Mouse (Mus musculus) layer of hippocampus, adult 9-11 months (tissue): ENCODE measurements around the gene Gm37419.

Experiments used
- DNase-seq: peaks from one replicate; pipeline ENCODE4 v3.0.0; 2022

Gm37419 gene

GRCm38 (mm10) chr16:23980201-23980870, 7.9 kb upstream of the Gm37419 start:
- no peak for DNase-seq

DNA sequence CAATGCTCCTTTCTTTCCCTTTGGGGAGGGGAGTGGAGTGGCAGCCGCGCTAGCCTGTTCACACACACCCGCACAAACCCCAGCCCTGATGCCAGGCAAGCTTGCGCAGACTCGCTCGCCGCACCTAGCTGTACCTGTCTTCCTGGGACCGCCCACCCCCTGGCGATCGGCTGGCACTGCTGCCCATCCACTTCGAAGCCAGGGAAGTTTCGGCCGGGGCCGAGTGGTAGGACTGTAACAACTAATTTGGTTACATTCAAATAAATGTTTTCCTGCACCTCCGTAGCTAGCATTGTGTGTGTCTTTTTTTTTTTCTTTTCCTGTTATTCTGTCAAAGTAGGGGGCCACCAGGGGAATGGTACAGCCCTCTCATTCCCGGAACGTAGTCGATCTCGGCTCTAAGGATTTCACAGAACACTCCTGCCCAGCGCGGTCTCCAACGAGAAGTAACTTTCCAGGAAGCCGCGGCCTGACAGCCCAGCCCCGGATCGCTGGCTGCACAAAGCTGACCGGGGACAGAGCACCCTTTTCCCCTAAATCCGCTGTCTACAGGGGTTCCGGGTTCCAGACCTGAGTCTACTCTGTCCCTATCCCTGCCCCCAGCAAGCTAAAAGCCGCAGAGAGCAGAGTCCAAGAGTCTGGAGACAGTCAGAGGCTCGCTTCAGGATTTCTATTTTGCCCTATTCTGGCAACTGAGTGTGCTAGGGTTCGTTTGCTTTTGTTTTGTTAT, 7.1 kb upstream of the Gm37419 start:
- no peak for DNase-seq

DNA sequence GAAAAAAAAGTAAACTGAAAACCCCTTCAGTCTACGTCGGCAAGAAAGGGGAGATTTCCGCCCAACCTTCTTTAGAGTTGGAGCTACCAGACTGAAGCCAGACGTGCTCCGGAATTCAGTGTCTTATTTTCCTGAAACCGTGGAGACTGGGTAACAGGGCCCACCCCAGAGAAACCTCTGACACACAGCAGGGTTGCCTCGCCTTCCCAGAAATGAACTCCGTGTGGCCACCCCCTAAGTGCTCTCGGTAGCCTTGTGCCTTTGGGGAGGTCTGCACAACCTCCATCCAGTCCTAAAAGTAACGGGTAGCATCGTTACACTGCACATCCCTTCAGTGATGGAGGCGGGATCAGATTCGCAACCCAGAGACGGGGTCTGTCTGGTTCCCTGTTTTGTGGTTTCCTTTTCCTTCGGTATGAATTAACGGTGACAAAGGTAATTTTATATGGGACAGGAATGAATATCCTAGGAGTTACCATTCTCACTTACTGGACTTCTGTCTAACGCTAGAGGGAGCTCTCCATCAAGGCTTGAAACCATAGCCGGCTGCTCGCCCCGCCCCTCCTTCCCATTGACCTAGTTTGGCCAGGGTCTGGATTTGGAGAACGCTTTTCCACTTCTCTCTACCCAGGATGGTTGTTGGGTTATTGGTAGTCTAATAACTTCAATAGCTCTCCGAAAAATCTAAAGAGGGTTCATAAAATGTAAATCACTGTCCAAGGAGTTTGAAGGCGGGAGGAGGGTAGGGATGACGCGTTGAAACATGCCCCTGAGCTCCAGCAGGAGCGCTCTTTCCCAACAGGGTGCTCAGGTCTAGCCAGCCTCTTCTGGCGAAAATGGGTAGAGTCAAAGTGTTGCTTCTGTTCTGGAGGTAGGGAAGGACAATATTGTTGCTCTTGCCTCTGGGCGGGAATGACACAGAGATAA, 6.1 kb upstream of the Gm37419 start:
- peak; percentile 75 for DNase-seq

GRCm38 (mm10) chr16:23982891-23983588, 5.2 kb upstream of the Gm37419 start:
- DNase-seq = peak; percentile 74

DNA sequence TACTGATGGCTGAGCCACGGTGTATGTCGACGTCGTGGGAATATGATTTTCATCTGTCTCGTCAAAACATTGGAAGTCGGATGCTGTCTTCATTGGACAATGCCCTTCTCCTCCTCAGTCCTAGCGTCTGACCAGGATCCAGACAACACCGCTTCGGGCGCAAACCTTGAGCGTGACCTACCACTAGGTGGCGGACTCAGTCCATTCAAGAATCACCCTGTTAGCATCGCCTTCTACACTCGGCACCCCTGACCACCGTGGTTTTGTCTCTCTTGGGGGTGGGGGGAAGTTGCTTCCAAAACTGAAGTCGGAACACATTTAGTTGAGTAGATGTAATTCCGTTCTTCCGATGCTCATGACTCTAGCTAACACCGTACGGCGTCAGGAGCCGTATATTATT, 4.1 kb upstream of the Gm37419 start:
- peak; percentile 82 for DNase-seq

GRCm38 (mm10) chr16:23984760-23985466, 3.4 kb upstream of the Gm37419 start:
- DNase-seq = no peak

- DNase-seq = no peak
These were observed 2.8 kb upstream of the Gm37419 start for GRCm38 (mm10) chr16:23985467-23985861.

GRCm38 (mm10) chr16:23986176-23986575, 2.1 kb upstream of the Gm37419 start:
- DNase-seq = no peak

GRCm38 (mm10) chr16:23986871-23987270, 1.4 kb upstream of the Gm37419 start:
- DNase-seq = no peak

GRCm38 (mm10) chr16:23987341-23988156, 733 bp upstream of the Gm37419 start:
- no peak for DNase-seq

GRCm38 (mm10) chr16:23988157-23988465, 171 bp upstream of the Gm37419 start:
- no peak for DNase-seq

DNA sequence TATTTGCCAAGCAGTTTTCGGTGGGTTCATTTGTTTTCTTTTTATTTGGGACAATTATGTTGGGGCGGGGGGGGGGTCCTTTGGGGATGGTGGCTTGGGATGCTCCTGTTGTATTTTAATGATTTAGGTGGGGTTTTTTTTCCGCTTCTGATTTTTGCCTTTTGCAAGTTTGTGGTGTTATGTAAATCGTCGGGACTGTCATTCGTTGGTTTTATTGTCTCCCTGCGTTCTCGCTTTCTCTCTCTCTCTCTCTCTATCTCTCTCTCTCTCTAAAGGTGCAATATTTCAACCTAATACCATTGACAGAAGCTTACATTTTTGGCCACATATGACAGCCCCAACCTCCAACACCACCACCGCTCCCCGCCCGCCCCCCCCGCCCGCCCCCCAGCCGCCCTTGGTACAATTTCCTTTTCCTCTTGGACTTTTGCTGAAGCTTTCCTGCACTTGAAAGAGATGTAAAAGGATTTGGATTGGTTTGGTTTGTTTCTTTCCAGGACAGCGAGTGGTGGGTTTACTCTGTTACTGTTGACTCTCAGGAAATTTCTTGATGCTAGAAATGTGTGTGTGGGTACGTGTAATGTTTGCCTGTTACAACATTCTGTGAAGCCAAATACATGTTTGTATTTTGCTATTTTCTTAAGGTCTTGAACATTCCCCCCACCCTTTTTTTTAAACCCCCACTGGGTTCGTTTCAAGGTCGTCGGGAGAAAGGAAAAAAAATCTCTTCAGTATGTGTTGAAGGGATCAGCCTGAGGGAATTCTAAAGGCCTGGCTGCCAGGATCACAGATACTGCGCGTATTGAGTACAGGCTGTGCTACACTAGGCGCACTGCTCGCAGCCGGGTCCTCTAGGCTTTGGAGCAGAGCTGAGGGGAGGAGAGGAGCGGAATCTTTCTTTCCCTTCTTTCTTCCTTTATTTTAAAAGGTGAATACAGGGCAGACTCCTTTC, 1.2 kb downstream of the Gm37419 start:
- DNase-seq = peak; percentile 49

- DNase-seq = no peak
These were observed 2.1 kb downstream of the Gm37419 start for GRCm38 (mm10) chr16:23990161-23990970.

DNA sequence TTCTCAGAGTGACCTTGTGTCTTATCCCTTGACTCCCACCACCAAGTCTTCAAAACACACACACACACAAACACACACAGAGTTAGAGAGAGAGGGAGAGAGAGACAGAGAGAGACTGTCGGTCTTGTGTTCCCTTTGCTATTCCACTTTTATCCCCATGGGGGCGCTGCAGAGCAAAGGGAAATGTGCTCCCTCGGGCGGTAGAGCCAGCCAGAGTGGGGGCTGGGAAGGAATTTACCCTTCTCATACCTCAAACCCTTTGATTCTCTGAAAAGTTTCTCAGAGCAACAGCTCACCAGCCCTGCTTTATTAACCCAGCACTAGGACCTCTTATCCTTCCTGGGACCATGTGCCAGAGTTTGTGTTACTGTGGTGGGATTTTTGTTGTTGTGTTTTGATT, 2.9 kb downstream of the Gm37419 start:
- DNase-seq = peak; percentile 82

DNA sequence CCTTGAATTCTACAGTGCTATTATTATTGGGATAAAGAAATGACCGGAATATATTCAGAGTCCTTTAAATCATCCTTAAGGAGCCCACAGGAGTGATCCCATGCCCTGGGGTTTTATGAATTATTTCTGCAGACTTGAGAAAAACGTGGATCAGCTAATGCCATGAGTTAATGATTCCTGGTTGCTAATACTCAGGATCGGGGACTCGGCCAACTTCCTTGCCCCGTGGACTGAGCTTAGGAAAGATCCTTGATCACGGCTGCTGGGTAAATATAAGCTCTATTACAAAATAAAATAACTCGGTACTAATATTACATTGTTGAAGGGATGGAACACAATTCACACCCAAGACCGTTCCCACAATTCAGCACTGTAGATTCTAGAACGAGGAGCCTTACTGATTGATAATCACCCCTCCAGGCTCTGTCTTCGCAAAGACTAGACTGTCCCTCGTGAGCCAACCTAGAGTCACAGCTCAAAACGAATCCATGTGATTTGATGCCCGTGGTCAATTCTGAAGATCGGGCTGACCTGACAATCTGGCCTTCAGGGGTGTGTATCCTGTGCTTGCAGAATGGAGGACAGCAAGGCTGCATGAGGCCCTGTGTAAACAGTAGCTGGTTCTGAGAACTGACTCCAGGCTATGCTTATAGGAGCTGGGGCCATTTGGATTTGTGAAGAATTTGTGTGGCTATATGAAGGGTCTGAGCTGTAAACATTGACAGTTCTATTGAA, 3.7 kb downstream of the Gm37419 start:
- DNase-seq = no peak

DNA sequence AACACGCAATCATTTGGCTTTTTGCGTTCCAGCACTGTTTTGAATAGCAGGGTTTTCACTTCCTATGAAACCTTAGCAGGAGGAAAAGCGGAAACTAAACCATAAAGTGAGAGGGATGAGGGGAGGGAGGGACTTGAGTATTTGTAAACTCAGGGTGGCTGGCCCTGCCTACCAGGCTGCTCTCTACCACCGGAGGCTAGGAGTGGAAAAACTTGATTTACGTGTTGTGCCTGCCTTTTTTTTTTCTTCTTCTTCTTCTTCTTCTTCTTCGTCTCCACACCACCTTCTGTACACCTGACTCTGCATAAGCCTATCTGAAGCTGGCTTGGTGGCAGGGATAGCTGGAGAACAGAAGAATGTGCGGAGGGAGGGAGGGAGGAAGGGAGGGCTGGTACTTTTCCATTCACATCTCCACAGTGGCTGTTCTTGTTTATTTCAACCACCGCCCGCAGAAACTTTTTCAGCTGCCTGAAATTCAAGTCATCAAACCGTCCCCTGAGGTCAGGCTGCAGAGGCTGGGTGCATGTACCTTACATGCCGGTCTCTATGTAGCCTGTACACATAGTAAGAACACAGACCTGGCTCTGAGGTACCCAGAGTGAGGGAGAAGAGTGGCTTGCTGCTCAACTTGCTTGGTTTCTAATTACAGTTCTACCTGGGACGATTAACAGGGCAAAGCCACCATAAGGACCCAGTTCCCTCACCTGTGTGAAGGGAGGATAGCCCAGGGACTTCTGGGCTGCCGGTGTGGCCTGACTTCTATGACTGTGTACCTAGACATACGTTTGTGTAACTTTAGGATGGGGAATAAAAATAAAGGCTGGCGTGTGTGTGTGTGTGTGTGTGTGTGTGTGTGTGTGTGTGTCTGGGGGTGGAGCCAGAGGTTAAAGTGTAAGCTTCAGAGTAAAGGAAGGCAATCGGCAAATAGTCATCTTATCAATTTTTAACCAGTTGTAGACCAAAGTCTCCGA, 5.4 kb downstream of the Gm37419 start:
- DNase-seq = no peak

DNA sequence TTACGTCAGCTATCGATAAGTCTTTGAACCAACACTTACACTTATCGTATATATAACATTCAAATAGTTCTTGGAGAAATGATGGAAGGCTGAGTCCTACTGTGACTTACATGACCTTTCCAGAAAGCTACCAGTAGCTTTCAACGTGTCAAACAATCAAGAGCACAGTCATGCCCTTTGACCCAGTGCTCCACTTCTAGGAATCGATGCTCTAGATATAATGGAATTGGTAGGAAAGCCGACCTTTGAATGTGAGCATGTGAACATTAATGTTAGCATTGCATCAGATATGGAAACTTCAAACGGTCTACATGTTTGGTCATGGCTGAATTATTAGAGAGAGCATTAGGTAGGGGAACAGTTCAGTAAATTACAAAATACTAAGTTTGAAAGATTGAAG, 8.1 kb downstream of the Gm37419 start:
- no peak for DNase-seq
